Mouse (Mus musculus): ENCODE measurements at regions not wholly inside any gene's neighbourhood (a gene's known extent, or its start where the extent isn't known, plus 50 kb on each side); places are given as distances from the start of the nearest gene placed in this dataset.

DNA sequence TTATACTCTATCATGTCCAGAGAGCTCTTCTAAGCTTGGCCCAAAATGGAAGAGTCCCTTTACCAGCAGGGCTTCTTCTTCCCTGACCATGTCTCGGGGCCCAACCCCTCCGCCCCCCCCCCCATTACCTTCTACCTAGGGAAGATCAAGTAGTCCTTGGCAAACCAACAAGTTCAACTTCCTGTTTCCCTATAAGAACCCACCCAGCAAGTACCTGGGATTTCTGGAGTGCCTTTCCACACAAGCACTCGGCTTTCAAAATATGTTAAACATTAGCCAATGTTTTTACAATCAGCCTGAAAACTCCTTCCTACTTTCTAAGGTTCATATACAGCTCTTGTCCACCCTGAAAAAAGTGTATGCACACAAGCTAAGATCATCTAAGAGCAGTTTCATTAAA lies 198.2 kb downstream of the Pax3 start:
- TF ChIP-seq CTCF (IDR thresholded peaks at IDR 0.05; ENCODE audit: borderline replicate concordance, insufficient read depth, low read depth, low read length) (no peak), POLR2A (IDR thresholded peaks at IDR 0.05; ENCODE audit: borderline replicate concordance, insufficient read depth, low read length) (no peak)
